Mouse (Mus musculus): ENCODE results near the gene Tubb2a. TPM values are rescaled to one million over a fixed set of nuclear protein-coding genes. Genes with fewer than 3 reads are reported as not detected.

Gene Tubb2a
- total and polyA plus RNA-seq, 3 experiments: 17.6 to 43.0 (median 26.1) TPM

- dilution Hi-C loops (cut with MboI; ENCODE audit: extremely low pct_ligation_motif_present, extremely low pct_unique_long_range_greater_than_20kb, low sequenced_read_pairs): no loop called here
- Histone ChIP-seq H3K36me3 (replicated peaks in 1 of 2; ENCODE audit: control insufficient read depth in 1 of 2, insufficient read depth in 1 of 2, low read length in 1 of 2) (no peaks in the 10 kb centered on the region), H3K4me2 (ENCODE audit: insufficient read depth, low read depth, poor library complexity, severe bottlenecking) (peak overlapping the region; percentile 21; the same call in 1 of the 2 replicates), H3K27me3 (replicated peaks) (no peaks in the 10 kb centered on the region), H3K9ac (ENCODE audit: insufficient read depth, low read depth) (no peak overlapping the region), H3K27ac (ENCODE audit: insufficient read depth, low read depth) (no peak overlapping the region), H3K9me3 (replicated peaks; ENCODE audit: low read length) (no peaks in the 10 kb centered on the region), H3K4me3 (replicated peaks in 1 of 3; ENCODE audit: low read depth in 2 of 3, low read length in 2 of 3, poor library complexity in 1 of 3) (no peak overlapping the region), H3K4me1 (ENCODE audit: control insufficient read depth in 1 of 2, insufficient read depth in 2 of 2) (peaks cover 3 to 30% of the 10 kb centered on the region in 2 experiments; a peak in 3 of 4 replicates), H3K79me2 (replicated peaks; ENCODE audit: control insufficient read depth, extremely low read depth, insufficient read depth, poor library complexity, severe bottlenecking) (no peaks in the 10 kb centered on the region)
- peak; percentile 70 for DNase-seq (ENCODE audit: extremely low read depth)
- in situ Hi-C loops (cut with MboI; ENCODE audit: low pct_ligation_motif_present, low pct_unique_long_range_greater_than_20kb, low sequenced_read_pairs): no loop called here
- TF ChIP-seq ELF1 (IDR thresholded peaks at IDR 0.05; ENCODE audit: low read depth, low read length) (peak; percentile 77), ZMIZ1 (IDR thresholded peaks at IDR 0.05; ENCODE audit: low read depth, low read length) (no peak), TBP (conservative IDR thresholded peaks at IDR 0.05; ENCODE audit: low read depth, low read length) (peak; percentile 61), MEF2A (IDR thresholded peaks at IDR 0.05; ENCODE audit: borderline replicate concordance, low read depth, low read length) (peak; percentile 53; the same call in 1 of the 2 replicates), JUN (IDR thresholded peaks at IDR 0.05; ENCODE audit: insufficient read depth, low read depth, low read length) (0 out of 2 replicates have a peak, but pooled peaks have one; percentile 19), ETS1 (conservative IDR thresholded peaks at IDR 0.05; ENCODE audit: low read depth, low read length) (0 out of 2 replicates have a peak, but pooled peaks have one; percentile 11), UBTF (IDR thresholded peaks at IDR 0.05; ENCODE audit: low read depth, low read length) (no peak), MAX (IDR thresholded peaks at IDR 0.05; ENCODE audit: low read length) (no peak), RCOR1 (conservative IDR thresholded peaks at IDR 0.05; ENCODE audit: low read depth, low read length) (no peak), NRF1 (IDR thresholded peaks at IDR 0.05; ENCODE audit: low read depth, low read length) (no peak), ZNF384 (IDR thresholded peaks at IDR 0.05; ENCODE audit: low read depth, low read length) (no peak), IRF4 (IDR thresholded peaks at IDR 0.05; ENCODE audit: low read depth, low read length) (peak; percentile 77), CTCF (conservative IDR thresholded peaks at IDR 0.05 in 1 of 2, IDR thresholded peaks at IDR 0.05 in 1 of 2; ENCODE audit: low read depth in 2 of 2, low read length in 2 of 2) (no peak), MXI1 (IDR thresholded peaks at IDR 0.05; ENCODE audit: low read depth, low read length) (no peak)
Measured at GRCm38 (mm10) chr13:34106999-34107398, 29.2 kb upstream of the Tubb2a start.

- TF ChIP-seq SIN3A (IDR thresholded peaks at IDR 0.05; ENCODE audit: low read length): no peak
- peak in 1 of 2 experiments; percentile 30; a peak in 2 of 4 replicates for TF ChIP-seq CTCF (conservative IDR thresholded peaks at IDR 0.05 in 1 of 2, IDR thresholded peaks at IDR 0.05 in 1 of 2; ENCODE audit: low read depth in 2 of 2, low read length in 2 of 2)
- TF ChIP-seq POLR2AphosphoS2 (IDR thresholded peaks at IDR 0.05; ENCODE audit: low read depth, low read length): no peak
- no peak for TF ChIP-seq HCFC1 (IDR thresholded peaks at IDR 0.05; ENCODE audit: low read depth, low read length)
- no peak overlapping the region for H3K27ac ChIP-seq (ENCODE audit: insufficient read depth, low read depth)
- H3K36me3 ChIP-seq (replicated peaks in 1 of 2; ENCODE audit: control insufficient read depth in 1 of 2, insufficient read depth in 1 of 2, low read length in 1 of 2): no peaks in the 10 kb centered on the region
- no peaks in the 10 kb centered on the region for H3K27me3 ChIP-seq (replicated peaks)
- peaks cover 3 to 31% of the 10 kb centered on the region in 2 experiments; a peak in 3 of 4 replicates for H3K4me1 ChIP-seq (ENCODE audit: control insufficient read depth in 1 of 2, insufficient read depth in 2 of 2)
- no peaks in the 10 kb centered on the region for H3K9me3 ChIP-seq (replicated peaks; ENCODE audit: low read length)
- H3K4me2 ChIP-seq (ENCODE audit: insufficient read depth, low read depth, poor library complexity, severe bottlenecking): no peak overlapping the region
- no peak for DNase-seq (ENCODE audit: extremely low read depth)
- H3K4me3 ChIP-seq (replicated peaks in 1 of 3; ENCODE audit: low read depth in 2 of 3, low read length in 2 of 3, poor library complexity in 1 of 3): no peak overlapping the region
- in situ Hi-C loops (cut with MboI; ENCODE audit: low pct_ligation_motif_present, low pct_unique_long_range_greater_than_20kb, low sequenced_read_pairs) (no loop called here), dilution Hi-C loops (cut with MboI; ENCODE audit: extremely low pct_ligation_motif_present, extremely low pct_unique_long_range_greater_than_20kb, low sequenced_read_pairs) (no loop called here)
- no peaks in the 10 kb centered on the region for H3K79me2 ChIP-seq (replicated peaks; ENCODE audit: control insufficient read depth, extremely low read depth, insufficient read depth, poor library complexity, severe bottlenecking)
- no peak overlapping the region for H3K9ac ChIP-seq (ENCODE audit: insufficient read depth, low read depth)
Measured at GRCm38 (mm10) chr13:34106256-34106655, 28.4 kb upstream of the Tubb2a start.
